Comparison of ENCODE assay signal across 10 mouse cellular contexts in the genomic region with DNA sequence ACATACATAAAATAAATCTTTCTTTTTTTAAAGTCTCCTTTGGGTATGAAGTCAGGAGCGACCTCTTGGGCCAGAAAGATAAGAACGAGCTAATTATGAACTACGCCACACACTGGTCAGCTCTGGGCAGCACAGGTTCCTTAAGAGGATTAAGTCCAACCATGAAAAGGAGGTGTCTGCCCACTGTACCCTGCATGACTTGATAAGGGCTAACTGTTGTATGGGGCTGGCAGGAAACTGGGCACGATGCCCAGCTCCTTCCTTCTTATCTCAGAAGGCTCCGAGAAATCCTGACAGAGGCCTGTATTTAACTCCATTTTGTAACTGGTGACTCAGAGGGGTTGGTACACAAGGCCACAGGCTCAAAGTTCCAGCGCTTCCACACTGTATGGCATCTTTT. TPM values are rescaled to one million over a fixed set of nuclear protein-coding genes. Genes with fewer than 3 reads are reported as not detected.
DNase-seq lines count a peak whose midpoint lies in the region; ATAC-seq and TF ChIP-seq lines count a peak whose summit lies in the region.
"Had no signal": no experiment of that assay in that cellular context is flagged by ENCODE, and none has a peak within 500 bp of the region (broad histone marks: within the 10 kb centered on the region; RNA-seq: fewer than 3 reads in every experiment).

No protein-coding gene starts in this region.

- H3K27me3 ChIP-seq in stomach, postnatal 0 days (ENCODE audit: control insufficient read depth, insufficient read depth, low read length), result no peaks in the 10 kb centered on the region
- H3K27me3 ChIP-seq in hindbrain, embryonic 10.5 days (ENCODE audit: insufficient read depth, poor library complexity, severe bottlenecking), result peaks cover 22% of the 10 kb centered on the region
- no peaks in the 10 kb centered on the region for H3K27me3 ChIP-seq in thymus, adult 2 months (ENCODE audit: control insufficient read depth, insufficient read depth, low read length)

- no peaks in the 10 kb centered on the region for H3K36me3 ChIP-seq in stomach, postnatal 0 days (ENCODE audit: control insufficient read depth, insufficient read depth, low read length)
- no peaks in the 10 kb centered on the region for H3K36me3 ChIP-seq in hindbrain, embryonic 10.5 days
- no peaks in the 10 kb centered on the region for H3K36me3 ChIP-seq in thymus, adult 2 months (ENCODE audit: control insufficient read depth, insufficient read depth, low read length)

- H3K4me3 ChIP-seq in stomach, postnatal 0 days (ENCODE audit: low read depth, low read length), result no peak overlapping the region
- H3K4me3 ChIP-seq in hindbrain, embryonic 10.5 days, result no peak overlapping the region
- no peak overlapping the region for H3K4me3 ChIP-seq in thymus, adult 2 months (ENCODE audit: control insufficient read depth, insufficient read depth, low read length)

- peak; percentile 52 for DNase-seq in spleen, adult 12 weeks (ENCODE audit: low spot score)
- no peak for DNase-seq in spleen, adult 18-20 months
- DNase-seq in large intestine, adult 2 months (ENCODE audit: low read depth, low spot score), result peak; percentile 45
- DNase-seq in stomach, postnatal 0 days (ENCODE audit: low spot score), result peak; percentile 91
- no peak for DNase-seq in cerebellum, postnatal 14 days
- no peak for DNase-seq in hindbrain, embryonic 10.5 days (ENCODE audit: low spot score)
- no peak for DNase-seq in thymus, adult 2 months

- H3K9me3 ChIP-seq in stomach, postnatal 0 days (ENCODE audit: control insufficient read depth, low read length), result no peaks in the 10 kb centered on the region
- H3K9me3 ChIP-seq in hindbrain, embryonic 10.5 days, result 0 out of 2 replicates have a peak, but pooled peaks cover 2% of the 10 kb centered on the region

- H3K27ac ChIP-seq in stomach, postnatal 0 days (replicated peaks), result no peak overlapping the region
- H3K27ac ChIP-seq in hindbrain, embryonic 10.5 days, result no peak overlapping the region
- H3K27ac ChIP-seq in thymus, adult 2 months (ENCODE audit: control insufficient read depth, insufficient read depth, low read length), result no peak overlapping the region
- H3K27ac ChIP-seq: layer of hippocampus, adult 2 months had no signal

- ATAC-seq in common myeloid progenitor, adult 5-6 weeks (replicated peaks; ENCODE audit: low read depth, poor library complexity, severe bottlenecking), result peak; percentile 90
- ATAC-seq in stomach, postnatal 0 days (ENCODE audit: low FRiP score, low TSS enrichment), result peak; percentile 88

- 32% methylated on average over 6 of the region's 6 CpGs for WGBS in large intestine, adult 2 months
- WGBS in stomach, postnatal 0 days, result 59% methylated on average over 6 of the region's 6 CpGs
- 91% methylated on average over 6 of the region's 6 CpGs for WGBS in hindbrain, embryonic 10.5 days
- 42% methylated on average over 6 of the region's 6 CpGs for WGBS in thymus, adult 2 months

- H3K4me2 ChIP-seq in stomach, postnatal 0 days (replicated peaks; ENCODE audit: low read depth), result no peak overlapping the region

- peak; percentile 47 for TF ChIP-seq CTCF in stomach, postnatal 0 days (IDR thresholded peaks at IDR 0.05; ENCODE audit: low read depth)
- no peak for TF ChIP-seq CTCF in thymus, adult 2 months (IDR thresholded peaks at IDR 0.05; ENCODE audit: borderline replicate concordance, control insufficient read depth, extremely low read depth, insufficient read depth, low read length, poor library complexity)

- no peak for TF ChIP-seq POLR2A in thymus, adult 2 months (IDR thresholded peaks at IDR 0.05; ENCODE audit: control insufficient read depth, extremely low read depth, insufficient read depth, low read length, poor library complexity)

- no peak for TF ChIP-seq EP300 in stomach, postnatal 0 days (optimal IDR thresholded peaks at IDR 0.05)

- H3K9ac ChIP-seq in stomach, postnatal 0 days (ENCODE audit: low read length), result no peak overlapping the region

- H3K4me1 ChIP-seq in stomach, postnatal 0 days (replicated peaks; ENCODE audit: control insufficient read depth, insufficient read depth), result no peaks in the 10 kb centered on the region
- H3K4me1 ChIP-seq in hindbrain, embryonic 10.5 days (replicated peaks), result peaks cover 7% of the 10 kb centered on the region
- no peaks in the 10 kb centered on the region for H3K4me1 ChIP-seq in thymus, adult 2 months (replicated peaks; ENCODE audit: control insufficient read depth, insufficient read depth, low read length)

RNA-seq across cellular contexts. Expression of gene Sdsl, which starts 6.8 kb away (rescaled TPM):
- total RNA-seq in common myeloid progenitor, adult 5-6 weeks (2017), result 27.1 and 34.4 TPM in 2 replicates
- 23.2 and 28.2 TPM in 2 replicates for polyA plus RNA-seq in large intestine, adult 2 months (2012; rRNA removed)
- polyA plus RNA-seq in stomach, postnatal 0 days (2015; fragmentation: Nextera tagmentation; extraction: Ambion mirVana), result 16.2 and 16.8 TPM in 2 replicates
- 6.2 and 7.9 TPM in 2 replicates for polyA plus RNA-seq in hindbrain, embryonic 10.5 days (2016; fragmentation: Nextera tagmentation; extraction: Ambion mirVana)
- 1.8 and 2.5 TPM in 2 replicates for polyA plus RNA-seq in thymus, adult 2 months (2012; rRNA removed)
- total RNA-seq: monocyte, adult 5-6 weeks had no signal

RNA-seq across cellular contexts. Expression of gene Sds, which starts 10.5 kb away (rescaled TPM):
- total RNA-seq in common myeloid progenitor, adult 5-6 weeks (2017), result not detected in 2 replicates
- polyA plus RNA-seq in large intestine, adult 2 months (2012; rRNA removed), result not detected in 2 replicates
- polyA plus RNA-seq in stomach, postnatal 0 days (2015; fragmentation: Nextera tagmentation; extraction: Ambion mirVana), result not detected in 2 replicates
- not detected in 2 replicates for polyA plus RNA-seq in hindbrain, embryonic 10.5 days (2016; fragmentation: Nextera tagmentation; extraction: Ambion mirVana)
- 0.65 and 0.75 TPM in 2 replicates for polyA plus RNA-seq in thymus, adult 2 months (2012; rRNA removed)
- total RNA-seq: monocyte, adult 5-6 weeks had no signal

RNA-seq across cellular contexts. Expression of gene Lhx5, which starts 34.4 kb away (rescaled TPM):
- total RNA-seq in common myeloid progenitor, adult 5-6 weeks (2017), result not detected in 2 replicates
- polyA plus RNA-seq in large intestine, adult 2 months (2012; rRNA removed), result 0.10 and 0.16 TPM in 2 replicates
- polyA plus RNA-seq in stomach, postnatal 0 days (2015; fragmentation: Nextera tagmentation; extraction: Ambion mirVana), result 0.16 and 0.18 TPM in 2 replicates
- 12.1 and 34.0 TPM in 2 replicates for polyA plus RNA-seq in hindbrain, embryonic 10.5 days (2016; fragmentation: Nextera tagmentation; extraction: Ambion mirVana)
- 0.03 and 0.23 TPM in 2 replicates for polyA plus RNA-seq in thymus, adult 2 months (2012; rRNA removed)
- total RNA-seq: monocyte, adult 5-6 weeks had no signal

RNA-seq across cellular contexts. Expression of gene Plbd2, which starts 37.6 kb away (rescaled TPM):
- total RNA-seq in common myeloid progenitor, adult 5-6 weeks (2017), result 5.0 and 7.7 TPM in 2 replicates
- polyA plus RNA-seq in large intestine, adult 2 months (2012; rRNA removed), result 13.9 and 14.6 TPM in 2 replicates
- 42.6 and 45.9 TPM in 2 replicates for polyA plus RNA-seq in stomach, postnatal 0 days (2015; fragmentation: Nextera tagmentation; extraction: Ambion mirVana)
- polyA plus RNA-seq in hindbrain, embryonic 10.5 days (2016; fragmentation: Nextera tagmentation; extraction: Ambion mirVana), result 42.5 and 43.0 TPM in 2 replicates
- 31.5 and 32.4 TPM in 2 replicates for polyA plus RNA-seq in thymus, adult 2 months (2012; rRNA removed)

RNA-seq across cellular contexts. Expression of gene Slc8b1, which starts 45.1 kb away (rescaled TPM):
- 4.5 and 4.9 TPM in 2 replicates for total RNA-seq in common myeloid progenitor, adult 5-6 weeks (2017)
- polyA plus RNA-seq in large intestine, adult 2 months (2012; rRNA removed), result 10.9 and 13.0 TPM in 2 replicates
- 4.9 and 5.2 TPM in 2 replicates for polyA plus RNA-seq in stomach, postnatal 0 days (2015; fragmentation: Nextera tagmentation; extraction: Ambion mirVana)
- polyA plus RNA-seq in hindbrain, embryonic 10.5 days (2016; fragmentation: Nextera tagmentation; extraction: Ambion mirVana), result 4.4 and 5.8 TPM in 2 replicates
- polyA plus RNA-seq in thymus, adult 2 months (2012; rRNA removed), result 21.9 and 29.1 TPM in 2 replicates

Comparison
In these comparisons a context has a peak if more than half of its experiments do, and no peak if none do; other contexts are left out.
1. DNase-seq: peak in spleen, adult 12 weeks (single experiment), large intestine, adult 2 months (single experiment) and stomach, postnatal 0 days (single experiment); none in spleen, adult 18-20 months (0 of 2), cerebellum, postnatal 14 days (0 of 2), hindbrain, embryonic 10.5 days (single experiment) and thymus, adult 2 months (single experiment).
2. RNA of gene Lhx5, which starts 34.4 kb away (polyA plus RNA-seq): 12.1 to 34.0 TPM in hindbrain, embryonic 10.5 days; 0.16 to 0.18 TPM in stomach, postnatal 0 days, 0.10 to 0.16 TPM in large intestine, adult 2 months and 0.03 to 0.23 TPM in thymus, adult 2 months; every median in the first group is over 10 times any median in the second.